Mouse (Mus musculus) gastrocnemius, postnatal 4 days (tissue): ENCODE results near the gene Rnf215. TPM values are rescaled to one million over a fixed set of nuclear protein-coding genes. Genes with fewer than 3 reads are reported as not detected.
"Not testable (repeated sequence)": the region's sequence is repeated elsewhere in the genome, so short reads cannot be mapped to it uniquely, and the experiment has no call there.

ENCODE experiments used
- DNase-seq, 2 experiments: peaks; one replicate each; pipeline ENCODE4 v3.0.0; 2021 to 2022; ENCODE audit warnings: low spot score in 2 of 2, mixed read lengths in 2 of 2
- total RNA-seq, 2 experiments: library from RNA; stranded (reverse); gene quantifications; 2 replicates each; pipeline ENCODE4 v1.2.3; 2021

The Rnf215 gene
- total RNA-seq, 2 experiments from 2014 or later = 12.8 to 18.1 TPM

GRCm38 (mm10) chr11:4143281-4144062 is 8.5 kb downstream of the Rnf215 start:
- no peak for DNase-seq

- DNase-seq = no peak
These were observed 11.4 kb downstream of the Rnf215 start for GRCm38 (mm10) chr11:4146381-4146780.

GRCm38 (mm10) chr11:4147098-4147497 is 12.1 kb downstream of the Rnf215 start:
- DNase-seq = peak in 1 of 2 experiments; percentile 38

DNA sequence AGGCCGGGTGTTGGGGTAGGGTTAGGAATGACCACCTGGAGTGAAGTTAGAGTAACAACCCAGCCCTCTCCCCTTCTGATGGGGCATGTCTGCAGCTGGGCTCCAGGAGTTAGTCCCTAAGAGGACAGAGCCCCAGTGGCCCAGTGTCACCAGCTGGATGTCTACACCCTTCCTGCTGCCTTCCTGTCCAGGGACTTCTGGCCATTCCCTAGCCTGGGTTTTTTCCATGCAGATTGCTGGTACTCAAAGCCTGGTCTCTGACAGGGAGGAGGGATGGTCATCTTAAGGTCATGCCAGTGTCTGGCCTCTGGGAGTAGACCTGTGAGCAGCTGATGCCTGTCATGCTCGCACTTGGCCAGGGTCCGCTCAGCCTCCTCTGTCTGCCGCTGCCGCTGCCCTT is 13.1 kb downstream of the Rnf215 start:
- DNase-seq = no peak

DNA sequence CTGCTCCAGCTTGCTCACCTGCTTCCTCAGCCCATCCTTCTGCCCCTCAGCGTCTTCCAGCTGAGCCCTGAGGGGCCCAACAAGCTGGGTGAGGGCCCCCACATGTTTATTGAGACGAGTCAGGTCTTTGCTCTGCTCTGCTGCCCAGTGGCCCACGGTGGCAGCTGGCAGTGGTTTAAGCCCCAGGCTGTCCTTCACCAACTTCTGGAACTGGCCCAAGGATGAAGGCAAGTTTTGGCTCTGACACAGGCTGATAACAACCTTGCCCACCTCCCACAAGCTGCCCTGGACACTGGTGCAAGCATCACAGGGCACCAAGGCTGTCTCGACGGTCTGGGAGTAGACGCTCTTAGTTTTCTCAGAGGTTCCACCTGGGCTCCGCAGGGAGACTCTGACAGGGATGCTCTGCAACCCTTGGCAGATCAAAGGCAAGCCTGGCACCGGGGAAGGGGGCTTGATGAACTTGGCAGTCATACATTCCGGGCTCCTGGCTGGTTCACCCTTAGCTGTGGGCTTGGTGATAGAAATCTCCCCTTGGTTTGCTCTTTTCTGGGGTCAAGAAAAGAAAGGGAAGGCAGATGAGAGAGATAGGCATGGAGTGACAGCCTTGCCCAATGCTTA is 13.6 kb downstream of the Rnf215 start:
- no peak for DNase-seq

DNA sequence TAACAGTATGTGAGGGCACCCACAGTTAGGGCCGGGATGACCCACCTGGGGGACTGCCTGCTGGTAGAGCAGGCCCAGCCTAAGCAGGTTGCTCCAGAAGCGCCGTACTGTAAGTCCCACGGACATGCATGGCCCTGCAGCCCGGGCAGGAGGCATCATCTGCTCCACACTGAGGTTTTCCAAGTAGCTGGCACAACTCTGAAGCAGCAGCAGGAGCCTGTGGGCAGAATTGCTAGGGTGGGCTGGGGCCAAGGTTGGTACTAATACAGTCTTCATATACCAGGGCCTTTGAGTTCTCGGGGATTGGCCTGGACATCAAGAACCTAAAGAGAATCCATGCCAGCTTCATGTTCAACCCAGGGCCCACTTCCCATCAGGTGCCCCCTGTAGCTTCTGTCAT is 14.9 kb downstream of the Rnf215 start:
- DNase-seq = no peak

GRCm38 (mm10) chr11:4153694-4154093 is 18.7 kb downstream of the Rnf215 start:
- DNase-seq = no peak

DNA sequence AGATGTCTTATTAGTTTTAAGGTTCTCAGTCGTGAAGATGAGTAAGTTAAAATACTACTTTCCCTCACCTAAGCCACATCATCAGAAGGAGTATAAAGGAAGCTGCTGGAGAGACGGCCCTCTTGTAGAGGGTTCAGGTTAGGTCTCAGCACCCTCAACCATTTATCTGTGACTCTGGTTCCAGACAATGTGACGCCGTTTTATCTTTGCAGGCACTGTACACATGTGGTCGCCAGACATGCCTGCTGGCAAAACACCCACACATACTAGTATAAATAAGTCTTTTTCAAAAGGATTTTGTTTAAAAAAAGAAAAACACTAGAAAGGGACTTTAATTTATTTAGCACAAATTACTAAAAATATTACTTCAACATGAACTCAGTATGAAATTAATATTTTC is 20.6 kb downstream of the Rnf215 start:
- DNase-seq = no peak

DNA sequence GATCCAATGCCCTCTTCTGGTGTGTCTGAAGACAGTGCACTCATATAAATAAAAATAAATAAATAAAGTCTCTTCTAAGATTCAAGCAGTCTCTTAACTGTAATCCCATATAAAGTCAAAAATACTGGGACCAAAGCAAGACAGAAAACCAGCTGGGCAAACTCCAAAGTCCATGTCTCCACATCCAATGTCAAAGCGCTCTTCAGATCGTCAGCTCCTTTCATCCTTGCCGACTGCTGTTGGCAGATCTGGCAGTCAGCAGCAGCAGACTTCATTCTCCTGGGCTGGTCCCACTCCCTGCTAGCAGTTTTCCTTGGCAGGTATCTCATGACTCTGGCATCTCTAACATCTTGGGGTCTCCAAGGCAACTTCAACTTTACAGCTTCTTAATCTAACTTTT is 23.7 kb downstream of the Rnf215 start:
- DNase-seq = no peak

DNA sequence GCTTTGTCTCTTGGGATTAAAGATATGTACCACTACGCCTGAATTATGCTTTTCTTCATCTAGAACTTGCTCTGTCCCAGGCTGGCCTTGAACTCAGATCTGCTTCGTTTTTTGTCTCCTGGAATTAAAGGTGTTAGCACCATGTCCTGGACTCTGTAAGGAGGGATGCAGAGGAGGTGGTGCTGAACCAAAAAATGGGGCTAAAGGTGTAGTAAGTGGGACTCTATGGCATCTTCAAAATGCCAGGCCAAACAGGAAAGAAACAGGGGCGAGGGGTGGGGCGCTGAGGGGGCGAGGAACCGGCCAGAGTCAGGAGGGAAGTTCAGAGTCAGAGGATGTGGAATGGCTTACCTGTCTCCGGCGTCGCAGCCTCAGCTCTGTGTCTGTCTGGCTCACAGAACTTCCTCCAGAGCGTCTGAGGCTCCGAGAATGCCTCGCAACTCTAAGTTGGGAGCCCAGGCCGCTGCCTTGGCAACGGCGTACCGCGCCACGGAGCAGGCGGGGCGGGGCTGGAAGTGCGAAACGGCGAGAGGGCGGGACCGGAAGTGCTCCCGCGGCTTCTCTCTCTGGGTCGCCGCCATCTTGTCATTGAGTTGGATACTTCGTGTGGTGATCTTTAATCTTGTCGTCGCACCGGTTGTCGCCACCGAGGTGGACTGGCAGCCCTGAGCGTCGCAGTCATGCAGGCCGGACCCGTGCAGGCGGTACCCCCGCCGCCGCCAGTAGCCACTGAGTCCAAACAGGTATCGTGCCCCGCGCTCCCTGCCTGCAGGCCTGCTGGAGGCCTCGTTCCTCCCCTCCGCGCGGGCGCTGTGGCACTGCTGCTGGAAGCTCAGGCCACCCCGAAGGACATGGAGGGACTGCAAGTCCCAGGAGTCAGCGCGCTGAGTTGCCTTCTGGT is 25.1 kb downstream of the Rnf215 start, which contains the start of the genes Ccdc157 and Sf3a1:
Ccdc157 (minus strand) TSS at position 486 of the 901 bp plus-strand sequence.
Sf3a1 (plus strand) TSS at position 543 of the 901 bp plus-strand sequence.
- DNase-seq = peak; percentile 87 to 96

DNA sequence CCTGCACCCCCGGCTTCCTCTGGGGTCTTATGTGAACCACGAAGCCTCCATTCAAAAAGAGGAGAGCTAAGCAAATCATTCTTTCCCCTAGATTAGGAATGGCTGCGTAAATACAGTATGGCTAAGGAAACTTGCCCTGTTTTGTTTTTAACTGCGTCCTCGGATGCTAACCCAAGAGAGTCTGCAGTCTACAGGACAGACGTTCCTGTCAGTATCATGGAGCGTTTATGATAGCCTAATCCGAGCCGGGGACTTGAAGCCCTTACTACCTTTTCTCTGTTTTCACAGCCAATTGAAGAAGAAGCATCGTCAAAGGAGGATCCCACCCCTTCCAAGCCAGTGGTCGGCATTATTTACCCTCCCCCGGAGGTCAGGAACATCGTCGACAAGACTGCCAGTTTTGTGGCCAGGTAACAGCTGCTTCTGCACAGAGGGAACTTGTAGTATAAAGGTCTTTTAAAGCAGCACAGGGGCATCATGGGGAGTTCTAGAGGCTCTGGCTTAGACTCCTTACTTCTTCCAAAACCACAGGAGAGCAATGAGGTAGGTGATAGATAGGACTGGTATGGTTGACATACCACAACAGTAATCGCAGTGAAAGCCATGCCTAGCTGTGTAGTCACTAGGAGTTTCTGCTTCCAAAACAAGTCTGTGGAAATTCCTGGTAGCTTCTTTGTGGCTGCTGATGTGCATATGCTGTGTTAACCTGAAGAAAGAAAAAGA is 25.9 kb downstream of the Rnf215 start:
- no peak for DNase-seq

DNA sequence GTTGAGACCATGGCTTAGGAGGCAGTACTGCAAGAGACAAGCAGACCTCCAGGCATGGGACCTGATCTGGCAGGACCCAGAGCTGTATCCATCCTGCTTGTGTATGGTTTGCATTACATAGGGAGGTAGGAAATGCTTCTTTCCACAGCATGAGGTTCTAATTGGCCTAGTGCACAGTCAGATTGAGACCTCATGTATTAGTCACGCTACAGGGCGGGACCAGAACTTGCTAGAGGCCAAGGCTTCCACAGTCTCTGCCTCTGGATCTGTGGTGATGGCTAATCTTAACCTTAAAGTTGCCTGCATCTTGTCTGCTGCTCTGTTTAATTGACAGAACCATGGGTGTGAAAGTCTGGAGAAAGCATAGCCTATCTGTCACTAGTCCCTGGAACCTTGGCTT is 29.7 kb downstream of the Rnf215 start:
- DNase-seq = no peak

GRCm38 (mm10) chr11:4166467-4167090 is 31.6 kb downstream of the Rnf215 start:
- DNase-seq = no peak

GRCm38 (mm10) chr11:4174586-4174985 is 39.6 kb downstream of the Rnf215 start:
- peak in 1 of 2 experiments; percentile 33 for DNase-seq

DNA sequence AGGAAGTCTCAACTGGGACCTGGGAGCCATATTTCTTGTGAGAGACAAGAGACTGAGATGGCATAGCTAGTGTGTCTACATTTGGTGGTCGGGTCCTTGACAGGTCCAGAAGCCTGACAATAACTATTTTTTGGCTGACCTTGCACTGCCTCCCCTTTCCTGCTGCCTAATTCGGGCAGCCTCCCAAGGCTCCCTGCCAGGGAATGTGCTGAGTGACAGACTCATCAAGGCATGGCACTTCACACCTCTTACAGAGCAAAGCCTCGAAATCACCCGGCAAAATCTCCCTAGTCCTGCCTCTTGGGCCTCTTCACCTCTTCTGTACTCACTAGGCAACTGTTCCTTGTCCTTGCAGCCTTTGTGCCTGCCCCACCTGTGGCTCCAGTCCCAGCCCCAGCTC is 42.7 kb downstream of the Rnf215 start:
- DNase-seq = no peak

DNA sequence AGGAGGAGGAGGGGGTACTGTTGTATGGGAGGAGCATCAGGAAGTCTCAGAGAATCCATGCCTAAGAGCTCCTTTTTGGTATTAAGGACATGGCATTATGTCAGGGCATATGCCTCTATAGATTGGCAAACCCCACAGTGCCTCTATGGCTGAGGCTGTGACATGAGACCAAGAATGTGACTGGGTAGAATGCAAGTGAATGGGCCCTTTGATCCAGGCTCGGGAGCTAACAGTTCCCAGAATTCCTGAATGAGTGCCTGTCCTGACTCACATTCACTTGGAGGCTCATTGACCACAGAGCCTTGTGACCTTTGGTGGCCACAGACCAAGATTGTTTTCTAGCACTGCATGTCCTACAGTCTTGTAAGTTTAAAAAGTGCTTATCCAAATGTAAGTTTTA is 47.1 kb downstream of the Rnf215 start:
- no peak for DNase-seq

- no peak for DNase-seq
These were observed 48.5 kb downstream of the Rnf215 start for GRCm38 (mm10) chr11:4183511-4183910.

- no peak for DNase-seq
These were observed 49.4 kb downstream of the Rnf215 start for GRCm38 (mm10) chr11:4184251-4184952.

DNA sequence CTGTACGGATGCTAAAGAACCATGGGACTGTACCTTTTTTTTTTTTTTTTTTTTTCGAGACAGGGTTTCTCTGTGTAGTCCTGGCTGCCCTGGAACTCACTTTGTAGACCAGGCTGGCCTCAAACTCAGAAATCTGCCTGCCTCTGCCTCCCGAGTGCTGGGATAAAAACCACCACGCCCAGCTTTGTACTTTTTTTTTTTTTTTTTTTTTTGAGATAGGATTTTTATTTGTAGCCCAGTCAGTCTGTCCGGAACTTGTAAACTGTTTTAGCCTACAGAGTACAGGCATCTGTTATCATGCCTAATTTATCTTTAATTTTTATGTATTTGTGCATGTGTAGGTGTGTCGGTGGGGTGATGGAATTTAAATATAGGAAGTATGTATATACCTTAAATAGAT is 50.5 kb downstream of the Rnf215 start:
- not testable (repeated sequence) for DNase-seq
